Mouse (Mus musculus): ENCODE data around the gene Haus4.

GRCm38 (mm10) chr14:54603686-54604085 lies 49.3 kb upstream of the Haus4 start:
- no peak for TF ChIP-seq POLR2A (IDR thresholded peaks at IDR 0.05; ENCODE audit: low read depth, low read length)
- TF ChIP-seq CTCF (conservative IDR thresholded peaks at IDR 0.05; ENCODE audit: insufficient read depth, insufficient read length, low read depth, low read length), result no peak

All from kidney, adult 2 months (tissue).